Mouse (Mus musculus): ENCODE measurements around the gene Asic3. TPM values are rescaled to one million over a fixed set of nuclear protein-coding genes. Genes with fewer than 3 reads are reported as not detected.

Gene Asic3
- polyA plus RNA-seq, 1 experiment: 1.9 TPM

- no peak for TF ChIP-seq CTCF (IDR thresholded peaks at IDR 0.05; ENCODE audit: extremely low read depth, insufficient read length, insufficient replicate concordance, low read depth, low read length)
- no peak for TF ChIP-seq POLR2A (IDR thresholded peaks at IDR 0.05; ENCODE audit: low read depth, low read length)
- Histone ChIP-seq H3K4me1 (ENCODE audit: control insufficient read depth, insufficient read depth, insufficient read length, low read length) (peaks cover 11% of the 10 kb centered on the region), H3K4me3 (ENCODE audit: low read depth, low read length) (no peak overlapping the region), H3K27me3 (ENCODE audit: control insufficient read depth, insufficient read depth, low read length) (no peaks in the 10 kb centered on the region), H3K27ac (ENCODE audit: insufficient read depth, low read depth, low read length) (no peak overlapping the region), H3K36me3 (ENCODE audit: control insufficient read depth, insufficient read depth, low read length) (no peaks in the 10 kb centered on the region)
- 77% methylated on average over 7 of the region's 7 CpGs for WGBS
Observed at GRCm38 (mm10) chr5:24455613-24456012, 42.4 kb downstream of the Asic3 start.

- 83% methylated on average over 12 of the region's 12 CpGs for WGBS
- no peaks in the 10 kb centered on the region for H3K4me1 ChIP-seq (ENCODE audit: control insufficient read depth, insufficient read depth, insufficient read length, low read length)
- H3K27ac ChIP-seq (ENCODE audit: insufficient read depth, low read depth, low read length): no peak overlapping the region
- no peaks in the 10 kb centered on the region for H3K27me3 ChIP-seq (ENCODE audit: control insufficient read depth, insufficient read depth, low read length)
- no peak overlapping the region for H3K4me3 ChIP-seq (ENCODE audit: low read depth, low read length)
- no peaks in the 10 kb centered on the region for H3K36me3 ChIP-seq (ENCODE audit: control insufficient read depth, insufficient read depth, low read length)
- TF ChIP-seq POLR2A (IDR thresholded peaks at IDR 0.05; ENCODE audit: low read depth, low read length) (no peak), CTCF (IDR thresholded peaks at IDR 0.05; ENCODE audit: extremely low read depth, insufficient read length, insufficient replicate concordance, low read depth, low read length) (no peak)
Observed at GRCm38 (mm10) chr5:24466762-24467161, 53.6 kb downstream of the Asic3 start.

Other genes with a start within 250 kb of the Asic3 start
- gene Nupl2, start 248.4 kb upstream of the Asic3 start, polyA plus RNA-seq (2012; rRNA removed): 1.4 and 2.5 TPM in 2 replicates
- 21.9 and 26.3 TPM in 2 replicates for gene Kcnh2, start 61.8 kb upstream of the Asic3 start, polyA plus RNA-seq (2012; rRNA removed)
- gene Nos3, start 48.6 kb upstream of the Asic3 start, polyA plus RNA-seq (2012; rRNA removed): 2.8 and 4.0 TPM in 2 replicates
- 0.43 and 1.9 TPM in 2 replicates for gene Atg9b, start 21.2 kb upstream of the Asic3 start, polyA plus RNA-seq (2012; rRNA removed)
- gene Abcb8, start 19.7 kb upstream of the Asic3 start, polyA plus RNA-seq (2012; rRNA removed): 53.2 and 83.7 TPM in 2 replicates
- gene Cdk5, start 10.1 kb downstream of the Asic3 start, polyA plus RNA-seq (2012; rRNA removed): 34.0 and 64.7 TPM in 2 replicates
- gene Slc4a2, start 10.4 kb downstream of the Asic3 start, polyA plus RNA-seq (2012; rRNA removed): 51.4 and 90.6 TPM in 2 replicates
- 159 and 230 TPM in 2 replicates for gene Fastk, start 31.9 kb downstream of the Asic3 start, polyA plus RNA-seq (2012; rRNA removed)
- 51.7 and 135 TPM in 2 replicates for gene Tmub1, start 34.5 kb downstream of the Asic3 start, polyA plus RNA-seq (2012; rRNA removed)
- 31.4 and 59.4 TPM in 2 replicates for gene Agap3, start 38.8 kb downstream of the Asic3 start, polyA plus RNA-seq (2012; rRNA removed)
- gene Gbx1, start 113.8 kb downstream of the Asic3 start, polyA plus RNA-seq (2012; rRNA removed): not detected in 2 replicates
- 0.42 and 0.47 TPM in 2 replicates for gene Asb10, start 127.6 kb downstream of the Asic3 start, polyA plus RNA-seq (2012; rRNA removed)
- not detected in 2 replicates for gene 4931409K22Rik, start 143.4 kb downstream of the Asic3 start, polyA plus RNA-seq (2012; rRNA removed)
- 20.4 and 32.3 TPM in 2 replicates for gene Abcf2, start 164.1 kb downstream of the Asic3 start, polyA plus RNA-seq (2012; rRNA removed)
- 19.9 and 25.7 TPM in 2 replicates for gene Chpf2, start 173.3 kb downstream of the Asic3 start, polyA plus RNA-seq (2012; rRNA removed)
- 8.5 and 9.0 TPM in 2 replicates for gene Smarcd3, start 211.0 kb downstream of the Asic3 start, polyA plus RNA-seq (2012; rRNA removed)